Mouse (Mus musculus) lung, adult 2 months (tissue): ENCODE results near the gene Syde2. TPM values are rescaled to one million over a fixed set of nuclear protein-coding genes. Genes with fewer than 3 reads are reported as not detected.

Experiments
- DNase-seq: peaks from one replicate; pipeline ENCODE4 v3.0.0; 2022
- H3K4me1 ChIP-seq: fragments of 200-500 bp; 2 replicates; pipeline ENCODE4 v1.6.1; 2011; ENCODE audit warnings: low read length; ENCODE audit not compliant: control insufficient read depth, insufficient read depth
- H3K4me3 ChIP-seq: fragments of 200-500 bp; replicated peaks from 2 replicates; pipeline ENCODE3; 2011; ENCODE audit warnings: low read depth, mild to moderate bottlenecking, control low read depth, low read length; ENCODE audit errors: extremely low read depth
- CTCF ChIP-seq: fragments of 200-500 bp; IDR thresholded peaks from 2 replicates; pipeline ENCODE4 v1.5.1; 2011; ENCODE audit warnings: mild to moderate bottlenecking, low read length, control low read depth; ENCODE audit not compliant: insufficient read depth
- POLR2A ChIP-seq: fragments of 200-500 bp; IDR thresholded peaks from 2 replicates; pipeline ENCODE4 v1.6.1; 2011; ENCODE audit warnings: low read depth, mild to moderate bottlenecking, control low read depth, low read length, borderline replicate concordance; ENCODE audit errors: extremely low read depth
- WGBS: fragments of 180-500 bp; shearing (Covaris S2); methylation state at CpG from one replicate; pipeline ENCODE4 v1.1.7; 2018; 5-methylcytosine and 5-hydroxymethylcytosine counted together
- polyA plus RNA-seq: library from polyadenylated mRNA; depleted of rRNA; stranded (reverse); fragments of >200 nt; gene quantifications from 2 replicates; pipeline ENCODE4 v1.2.3, GENCODE M21; 2012

Gene Syde2
- polyA plus RNA-seq, 1 experiment = 6.6 TPM

GRCm38 (mm10) chr3:145950034-145950814, 37.4 kb upstream of the Syde2 start:
- peaks cover 12% of the 10 kb centered on the region for H3K4me1 ChIP-seq
- peak; percentile 35 for DNase-seq
- H3K4me3 ChIP-seq = no peak overlapping the region
- TF ChIP-seq CTCF = peak; percentile 62
- TF ChIP-seq POLR2A = no peak
- 14% methylated on average over 15 of the region's 15 CpGs for WGBS

GRCm38 (mm10) chr3:145950815-145951130, 36.9 kb upstream of the Syde2 start:
- TF ChIP-seq CTCF = no peak
- no peak for TF ChIP-seq POLR2A
- WGBS = 43% methylated on average over 5 of the region's 5 CpGs
- no peak for DNase-seq
- H3K4me1 ChIP-seq = peaks cover 12% of the 10 kb centered on the region
- H3K4me3 ChIP-seq = no peak overlapping the region

- Histone ChIP-seq H3K4me3 (no peak overlapping the region), H3K4me1 (peaks cover 5% of the 10 kb centered on the region)
- no peak for TF ChIP-seq POLR2A
- TF ChIP-seq CTCF = no peak
- WGBS = 56% methylated on average over 17 of the region's 17 CpGs
- no peak for DNase-seq
These were observed 36.1 kb upstream of the Syde2 start for GRCm38 (mm10) chr3:145951287-145952165.

GRCm38 (mm10) chr3:145952945-145953344, 34.7 kb upstream of the Syde2 start:
- DNase-seq = no peak
- TF ChIP-seq CTCF = no peak
- no peak for TF ChIP-seq POLR2A
- 66% methylated on average over 7 of the region's 7 CpGs for WGBS
- no peak overlapping the region for H3K4me3 ChIP-seq
- peaks cover 4% of the 10 kb centered on the region for H3K4me1 ChIP-seq

- no peak overlapping the region for H3K4me3 ChIP-seq
- no peak for DNase-seq
- 75% methylated on average over 2 of the region's 2 CpGs for WGBS
- H3K4me1 ChIP-seq = peaks cover 4% of the 10 kb centered on the region
- no peak for TF ChIP-seq CTCF
- TF ChIP-seq POLR2A = no peak
These were observed 34.3 kb upstream of the Syde2 start for GRCm38 (mm10) chr3:145953411-145953810.

GRCm38 (mm10) chr3:145959824-145960223, 27.8 kb upstream of the Syde2 start:
- Histone ChIP-seq H3K4me3 (no peak overlapping the region), H3K4me1 (peaks cover 6% of the 10 kb centered on the region)
- WGBS = 24% methylated on average over 1 of the region's 1 CpGs
- TF ChIP-seq POLR2A = no peak
- no peak for TF ChIP-seq CTCF
- no peak for DNase-seq

GRCm38 (mm10) chr3:145962411-145962810, 25.3 kb upstream of the Syde2 start:
- Histone ChIP-seq H3K4me1 (peaks cover 6% of the 10 kb centered on the region), H3K4me3 (no peak overlapping the region)
- TF ChIP-seq POLR2A = no peak
- TF ChIP-seq CTCF = no peak
- DNase-seq = no peak
- WGBS = 61% methylated on average over 9 of the region's 9 CpGs

- 33% methylated on average over 31 of the region's 31 CpGs for WGBS
- no peak for TF ChIP-seq CTCF
- TF ChIP-seq POLR2A = no peak
- peaks cover 6% of the 10 kb centered on the region for H3K4me1 ChIP-seq
- peak; percentile 44 for DNase-seq
- H3K4me3 ChIP-seq = no peak overlapping the region
These were observed 24.3 kb upstream of the Syde2 start for GRCm38 (mm10) chr3:145963101-145964017.

GRCm38 (mm10) chr3:145964018-145964387, 23.7 kb upstream of the Syde2 start:
- H3K4me1 ChIP-seq = peaks cover 6% of the 10 kb centered on the region
- 23% methylated on average over 10 of the region's 10 CpGs for WGBS
- no peak overlapping the region for H3K4me3 ChIP-seq
- TF ChIP-seq POLR2A = no peak; the same call in 1 of the 2 replicates
- TF ChIP-seq CTCF = no peak
- DNase-seq = peak; percentile 51
